Mouse (Mus musculus) kidney, adult 2 months (tissue): Measurements from ENCODE around the gene Tbc1d17.

Source experiments
- CTCF ChIP-seq: fragments of 200-500 bp; conservative IDR thresholded peaks from 2 replicates; pipeline ENCODE4 v1.5.1; 2011; ENCODE audit warnings: low read depth, mild to moderate bottlenecking, control low read depth, low read length, moderate library complexity, mixed read lengths; ENCODE audit not compliant: insufficient read depth, insufficient read length
- POLR2A ChIP-seq: fragments of 200-500 bp; IDR thresholded peaks from one replicate; pipeline ENCODE4 v1.6.1; 2011; ENCODE audit warnings: low read depth, low read length, control low read depth

- peak; percentile 37; the same call in 1 of the 2 replicates for TF ChIP-seq CTCF
- no peak for TF ChIP-seq POLR2A
Observed at GRCm38 (mm10) chr7:44898607-44899006, 49.7 kb upstream of the Tbc1d17 start.
